Mouse (Mus musculus): ENCODE data around the gene Cntnap2.
A peak's percentile ranks its signal among the peaks of the same experiment; 100 is the strongest.
"Not testable (repeated sequence)": the region's sequence is repeated elsewhere in the genome, so short reads cannot be mapped to it uniquely, and the experiment has no call there.

Gene Cntnap2

DNA sequence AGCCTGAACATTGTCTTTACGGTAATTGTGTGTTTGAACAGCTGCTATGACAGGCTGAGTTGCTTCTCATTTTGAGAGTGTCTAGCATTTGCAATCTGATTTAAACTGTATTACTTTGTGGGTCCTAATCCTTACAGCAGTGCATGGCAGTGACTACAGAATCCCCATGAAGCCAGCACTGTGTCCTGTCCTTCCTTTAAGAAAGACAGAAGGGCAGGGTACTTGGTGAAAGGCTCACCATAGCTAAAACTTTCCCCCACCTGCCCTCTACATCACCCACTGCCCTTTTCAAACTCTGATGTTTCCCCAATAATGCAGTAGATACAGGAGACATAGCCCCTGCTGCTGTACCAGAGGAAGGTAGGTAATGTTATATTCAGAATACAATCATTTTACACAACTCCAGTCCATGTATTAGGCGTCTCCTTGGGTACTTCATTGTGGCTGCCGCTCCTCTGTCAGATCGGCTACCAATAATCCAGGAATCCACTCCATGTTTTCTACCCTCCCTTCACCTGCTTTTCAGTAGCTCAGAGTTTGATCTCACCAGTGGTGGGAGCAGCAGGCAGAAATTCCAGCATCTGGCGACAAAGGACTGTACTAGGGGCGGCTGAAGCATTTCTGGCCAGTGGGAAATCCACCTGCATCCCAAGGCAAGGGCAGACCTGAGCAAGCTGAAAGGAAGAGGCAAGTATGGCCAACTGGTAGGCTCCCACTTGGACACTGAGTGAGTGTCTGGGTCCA lies 2184.9 kb downstream of the Cntnap2 start:
- peak; percentile 55 for DNase-seq (ENCODE audit: low spot score)

DNA sequence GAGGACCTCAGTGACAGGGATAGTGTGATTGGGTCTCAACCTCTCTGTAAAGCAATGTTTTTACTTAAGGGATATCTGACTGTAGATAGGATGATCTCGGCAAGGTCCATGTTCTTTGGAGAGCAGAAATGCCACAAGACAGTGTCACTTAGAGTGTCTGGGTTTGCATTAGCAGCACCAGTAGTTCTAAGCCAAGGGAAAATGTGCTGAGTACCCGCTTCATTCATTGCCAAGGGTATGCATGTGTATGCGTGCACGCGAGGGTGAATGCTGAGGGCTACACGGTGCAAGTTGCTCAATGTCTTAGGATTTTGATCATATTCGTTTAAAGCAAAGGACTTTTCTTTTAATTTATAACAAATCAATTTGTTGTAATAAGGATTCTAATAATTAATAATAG lies 2185.5 kb downstream of the Cntnap2 start:
- no peak for DNase-seq (ENCODE audit: low spot score)

DNA sequence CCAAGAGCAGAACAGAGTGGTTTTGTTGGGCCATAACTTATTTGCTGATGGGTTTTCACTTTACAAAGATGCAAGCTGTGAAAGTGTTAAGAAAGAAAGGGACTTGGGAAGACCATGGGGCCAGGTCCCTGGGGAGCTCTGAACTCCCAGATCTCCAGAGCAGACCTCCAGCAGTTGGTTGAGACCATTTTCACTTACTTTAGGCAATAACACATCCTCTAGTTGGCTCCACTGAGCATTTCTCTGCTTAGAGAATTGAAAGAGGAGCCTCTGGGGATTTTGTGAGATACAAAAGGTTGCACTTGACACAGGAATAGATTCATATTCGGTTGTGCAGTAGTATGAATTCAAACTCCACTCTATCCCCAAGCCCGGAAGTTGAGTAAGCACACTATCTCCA lies 2196.1 kb downstream of the Cntnap2 start:
- DNase-seq (ENCODE audit: low spot score), result no peak

DNA sequence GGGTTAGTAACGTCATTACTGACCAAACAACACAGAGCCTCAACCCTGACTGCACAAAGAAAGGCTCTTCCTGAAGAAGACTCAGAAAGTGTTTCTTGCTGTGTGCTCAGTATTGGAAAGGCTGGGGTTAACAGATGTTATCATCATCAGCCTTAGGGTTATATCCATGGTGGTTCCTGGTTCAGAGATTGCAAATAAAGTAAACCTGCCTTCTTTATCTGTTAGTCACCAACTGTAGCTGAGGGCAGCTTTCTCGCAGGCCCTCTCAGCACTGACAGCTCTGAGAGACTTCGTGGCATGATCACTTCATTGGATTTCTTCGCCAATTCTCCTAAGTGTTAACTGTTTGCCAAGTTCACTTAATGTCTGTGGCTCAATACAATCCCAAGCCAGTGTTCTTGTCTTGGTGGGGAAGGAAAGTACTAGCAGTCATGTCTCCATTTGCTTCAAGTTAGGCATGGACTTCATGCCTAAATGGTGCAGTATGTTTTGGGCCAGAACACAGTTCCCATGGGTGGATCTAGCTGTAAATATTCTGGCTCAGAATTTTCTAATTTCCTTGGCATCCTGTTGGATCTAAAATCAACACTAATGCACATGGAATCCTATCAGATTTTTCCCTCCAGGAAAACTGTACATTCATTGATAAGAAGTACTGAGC lies 2197.2 kb downstream of the Cntnap2 start:
- no peak for DNase-seq (ENCODE audit: low spot score)

- no peak for DNase-seq (ENCODE audit: low spot score)
Measured at GRCm38 (mm10) chr6:47256918-47257506, 2197.9 kb downstream of the Cntnap2 start.

DNA sequence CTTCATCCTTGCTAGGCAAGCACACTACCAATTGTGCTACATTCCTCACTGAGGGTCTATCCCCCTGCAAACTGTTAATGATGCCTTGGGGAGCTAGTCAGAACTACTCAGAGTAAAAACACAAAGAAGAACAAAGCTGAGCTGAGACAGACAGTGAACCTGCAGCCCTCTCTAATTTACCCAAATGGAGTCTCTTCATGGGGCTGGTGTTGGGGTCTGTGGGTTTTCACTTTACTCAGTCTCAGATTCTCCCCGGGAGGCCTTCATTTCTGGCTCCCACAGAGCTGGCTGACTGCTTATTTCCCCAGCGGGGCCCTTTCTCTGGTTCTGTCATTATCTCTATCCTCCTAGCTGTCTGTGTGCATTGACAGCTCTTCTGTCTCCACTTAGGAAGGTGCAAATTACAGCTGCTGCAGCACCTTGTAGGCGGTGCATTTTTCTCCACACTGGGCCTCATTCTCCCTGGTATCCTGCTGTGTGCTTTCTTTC lies 2200.5 kb downstream of the Cntnap2 start:
- DNase-seq (ENCODE audit: low spot score), result no peak

GRCm38 (mm10) chr6:47267236-47267635 lies 2208.1 kb downstream of the Cntnap2 start:
- no peak for DNase-seq (ENCODE audit: low spot score)

- DNase-seq (ENCODE audit: low spot score), result no peak
Measured at GRCm38 (mm10) chr6:47269455-47269854, 2210.3 kb downstream of the Cntnap2 start.

GRCm38 (mm10) chr6:47271576-47271975 lies 2212.4 kb downstream of the Cntnap2 start:
- DNase-seq (ENCODE audit: low spot score), result no peak

- DNase-seq (ENCODE audit: low spot score), result no peak
Measured at GRCm38 (mm10) chr6:47272606-47273575, 2213.7 kb downstream of the Cntnap2 start.

- no peak for DNase-seq (ENCODE audit: low spot score)
Measured at GRCm38 (mm10) chr6:47275065-47275464, 2215.9 kb downstream of the Cntnap2 start.

- no peak for DNase-seq (ENCODE audit: low spot score)
Measured at GRCm38 (mm10) chr6:47279183-47279582, 2220.0 kb downstream of the Cntnap2 start.

GRCm38 (mm10) chr6:47281584-47281983 lies 2222.4 kb downstream of the Cntnap2 start:
- no peak for DNase-seq (ENCODE audit: low spot score)

- no peak for DNase-seq (ENCODE audit: low spot score)
Measured at GRCm38 (mm10) chr6:47284794-47285193, 2225.6 kb downstream of the Cntnap2 start.

DNA sequence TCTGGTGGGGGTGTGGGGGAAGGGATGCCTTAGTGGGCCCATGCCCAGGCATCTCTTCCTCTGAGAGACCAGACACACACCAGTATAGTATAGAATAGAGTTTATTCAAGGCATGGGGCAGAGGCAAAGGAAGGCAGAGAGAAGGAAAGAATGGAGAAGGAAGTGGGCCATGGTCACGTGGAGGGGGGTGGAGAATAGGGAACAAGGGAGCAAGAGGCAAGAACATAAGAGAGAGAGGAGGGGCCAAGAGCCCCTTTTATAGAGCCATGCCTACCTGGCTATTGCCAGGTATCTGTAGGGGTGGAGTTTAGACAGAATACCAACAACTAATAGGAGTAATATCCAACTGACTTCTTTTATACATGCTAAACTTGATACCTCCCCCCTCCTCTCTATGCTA lies 2226.6 kb downstream of the Cntnap2 start:
- no peak for DNase-seq (ENCODE audit: low spot score)

- not testable (repeated sequence) for DNase-seq (ENCODE audit: low spot score)
Measured at GRCm38 (mm10) chr6:47286247-47286967, 2227.2 kb downstream of the Cntnap2 start.

- DNase-seq (ENCODE audit: low spot score), result no peak
Measured at GRCm38 (mm10) chr6:47287722-47288121, 2228.6 kb downstream of the Cntnap2 start.

GRCm38 (mm10) chr6:47291973-47292372 lies 2232.8 kb downstream of the Cntnap2 start:
- DNase-seq (ENCODE audit: low spot score), result no peak

- no peak for DNase-seq (ENCODE audit: low spot score)
Measured at GRCm38 (mm10) chr6:47292437-47292836, 2233.3 kb downstream of the Cntnap2 start.

GRCm38 (mm10) chr6:47294433-47294832 lies 2235.3 kb downstream of the Cntnap2 start:
- DNase-seq (ENCODE audit: low spot score), result no peak

- DNase-seq (ENCODE audit: low spot score), result no peak
Measured at GRCm38 (mm10) chr6:47304848-47305490, 2245.8 kb downstream of the Cntnap2 start.

All from lung, postnatal 25 days (tissue).